Mouse (Mus musculus) splenic B cell, adult 2 months (primary cell): ENCODE results near the gene Ablim2.

Source experiments
- DNase-seq: peaks from one replicate; pipeline ENCODE4 v3.0.0-alpha.2; 2011; ENCODE audit warnings: low read depth, low spot score
- H3K27me3 ChIP-seq: 2 replicates; pipeline ENCODE4 v1.6.1; 2012; ENCODE audit warnings: mild to moderate bottlenecking, low read length, moderate library complexity, mixed read lengths; ENCODE audit not compliant: control insufficient read depth, poor library complexity, insufficient read depth, severe bottlenecking
- H3K36me3 ChIP-seq: 2 replicates; pipeline ENCODE4 v1.6.1; 2012; ENCODE audit warnings: mild to moderate bottlenecking, low read length, moderate library complexity, mixed read lengths; ENCODE audit not compliant: control insufficient read depth, poor library complexity, insufficient read depth, severe bottlenecking

Ablim2 gene

DNA sequence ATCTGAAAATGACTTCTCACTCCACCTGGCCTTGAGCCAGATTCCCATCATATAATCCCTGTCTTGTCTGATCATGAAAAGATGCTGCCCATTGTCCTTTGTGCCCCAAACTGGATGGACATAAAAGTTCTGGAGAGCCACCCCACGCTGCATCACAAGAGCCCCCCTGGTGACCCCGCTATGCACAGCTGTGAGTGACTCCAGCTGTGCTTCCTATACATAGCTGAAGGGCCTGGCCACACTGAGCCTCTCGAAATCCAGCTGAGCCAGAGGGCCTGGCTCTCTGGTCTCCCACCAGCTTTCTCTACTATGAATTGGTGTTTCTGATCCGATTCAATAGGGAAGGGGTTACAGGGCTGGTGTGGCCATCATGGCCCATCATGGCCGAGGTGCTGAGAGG, 38.5 kb downstream of the Ablim2 start:
- H3K36me3 ChIP-seq = no peaks in the 10 kb centered on the region
- no peaks in the 10 kb centered on the region for H3K27me3 ChIP-seq
- DNase-seq = no peak

DNA sequence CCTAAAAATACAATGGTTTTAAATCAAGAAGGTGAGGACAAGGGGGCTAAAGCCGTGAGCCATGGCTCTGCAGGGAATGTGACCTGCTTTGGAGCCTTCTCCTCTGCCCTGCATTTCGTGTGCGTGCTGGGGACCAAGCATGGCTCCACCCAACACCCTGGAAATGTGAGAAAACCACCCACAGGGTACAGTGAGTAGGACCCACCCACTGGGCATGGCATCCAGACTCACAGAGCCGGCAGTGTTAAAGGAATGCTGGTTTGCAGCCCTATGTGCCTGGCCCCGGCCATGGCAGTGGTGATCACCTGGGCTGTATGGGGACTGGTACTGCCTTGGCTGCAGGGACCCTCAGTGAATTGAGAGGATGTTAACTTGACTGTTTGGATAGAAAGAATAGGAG, 41.4 kb downstream of the Ablim2 start:
- H3K36me3 ChIP-seq = no peaks in the 10 kb centered on the region
- DNase-seq = no peak
- H3K27me3 ChIP-seq = no peaks in the 10 kb centered on the region

GRCm38 (mm10) chr5:35803416-35803815, 45.7 kb downstream of the Ablim2 start:
- no peak for DNase-seq
- Histone ChIP-seq H3K27me3 (no peaks in the 10 kb centered on the region), H3K36me3 (no peaks in the 10 kb centered on the region)

- no peaks in the 10 kb centered on the region for H3K36me3 ChIP-seq
- H3K27me3 ChIP-seq = no peaks in the 10 kb centered on the region
- DNase-seq = no peak
Measured at GRCm38 (mm10) chr5:35804685-35805084, 47.0 kb downstream of the Ablim2 start.

- DNase-seq = no peak
- Histone ChIP-seq H3K36me3 (no peaks in the 10 kb centered on the region), H3K27me3 (no peaks in the 10 kb centered on the region)
Measured at GRCm38 (mm10) chr5:35805209-35805608, 47.5 kb downstream of the Ablim2 start.

GRCm38 (mm10) chr5:35807018-35807417, 49.3 kb downstream of the Ablim2 start:
- DNase-seq = no peak
- no peaks in the 10 kb centered on the region for H3K36me3 ChIP-seq
- H3K27me3 ChIP-seq = no peaks in the 10 kb centered on the region

DNA sequence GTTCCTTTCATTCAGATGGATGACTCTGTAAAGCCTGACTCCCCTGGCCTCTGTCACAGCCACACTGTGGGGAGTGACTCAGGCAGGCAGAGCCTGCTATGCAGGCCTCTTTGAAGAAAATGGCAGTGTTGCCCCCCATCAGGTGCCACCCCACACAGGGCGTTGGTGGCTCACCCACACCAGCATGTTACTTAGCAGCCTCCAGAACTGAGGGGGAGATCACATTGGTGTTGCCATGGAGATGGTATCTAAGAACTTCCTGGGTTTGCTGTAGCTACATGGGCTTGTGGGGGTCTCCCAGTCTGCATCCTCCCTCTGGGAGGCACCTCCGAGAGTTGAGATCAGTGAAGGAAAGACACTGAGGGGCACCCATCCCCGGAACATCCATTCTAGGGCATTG, 52.8 kb downstream of the Ablim2 start:
- no peak for DNase-seq
- no peaks in the 10 kb centered on the region for H3K27me3 ChIP-seq
- H3K36me3 ChIP-seq = no peaks in the 10 kb centered on the region

- H3K27me3 ChIP-seq = no peaks in the 10 kb centered on the region
- H3K36me3 ChIP-seq = no peaks in the 10 kb centered on the region
- DNase-seq = no peak
Measured at GRCm38 (mm10) chr5:35811639-35812295, 54.1 kb downstream of the Ablim2 start.

DNA sequence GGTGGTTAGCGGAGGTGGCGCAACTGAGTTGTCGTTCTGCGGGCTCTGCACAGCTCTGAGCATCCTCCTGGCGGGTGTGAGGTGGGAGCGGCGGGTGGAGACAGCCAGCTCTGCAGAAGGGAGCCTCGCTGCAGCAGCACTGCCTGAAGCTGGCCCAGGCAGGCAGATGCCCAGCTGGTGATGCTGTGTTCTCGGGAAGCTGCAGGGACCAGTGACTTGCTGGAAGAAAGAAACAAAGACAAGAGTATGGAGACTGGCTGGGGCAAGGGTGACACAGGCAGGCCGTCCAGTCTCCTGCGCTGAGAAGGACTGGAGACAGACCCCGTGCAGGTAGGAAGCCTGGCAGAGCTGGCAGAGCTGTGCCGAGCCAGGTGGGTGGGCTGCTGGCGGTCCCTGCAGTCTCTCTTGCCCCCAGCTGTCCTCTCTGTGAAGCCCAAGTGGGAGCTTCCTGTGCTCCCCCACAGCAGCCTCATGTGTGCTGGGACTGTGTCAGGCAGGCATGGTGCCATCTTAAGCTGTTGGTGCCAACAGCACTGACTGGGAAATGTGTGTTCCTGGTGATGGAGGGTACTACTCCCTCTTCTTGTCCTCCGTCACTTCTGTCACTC, 56.8 kb downstream of the Ablim2 start:
- DNase-seq = no peak
- H3K27me3 ChIP-seq = no peaks in the 10 kb centered on the region
- H3K36me3 ChIP-seq = no peaks in the 10 kb centered on the region

DNA sequence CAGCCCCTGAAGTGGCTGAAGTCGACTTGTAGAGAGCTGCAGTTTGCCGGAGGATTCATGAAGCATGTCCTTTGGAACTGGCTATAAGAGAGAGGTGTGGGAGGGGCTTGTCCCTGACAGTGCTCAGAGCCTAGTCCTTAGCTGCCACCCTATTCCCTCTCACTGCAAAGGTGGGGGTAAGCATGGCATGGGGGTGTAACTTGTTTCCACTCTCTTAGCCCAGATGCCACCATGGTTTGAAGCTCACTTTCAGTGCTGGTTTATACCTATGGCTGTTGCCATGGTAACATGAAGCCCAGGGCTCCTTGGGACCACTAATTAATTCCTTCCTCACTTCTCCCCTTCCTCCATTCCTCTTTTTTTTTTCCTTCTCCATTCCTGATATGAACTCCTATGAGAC, 57.4 kb downstream of the Ablim2 start:
- H3K27me3 ChIP-seq = no peaks in the 10 kb centered on the region
- no peak for DNase-seq
- no peaks in the 10 kb centered on the region for H3K36me3 ChIP-seq

GRCm38 (mm10) chr5:35817266-35817665, 59.6 kb downstream of the Ablim2 start:
- no peaks in the 10 kb centered on the region for H3K36me3 ChIP-seq
- H3K27me3 ChIP-seq = no peaks in the 10 kb centered on the region
- DNase-seq = no peak

DNA sequence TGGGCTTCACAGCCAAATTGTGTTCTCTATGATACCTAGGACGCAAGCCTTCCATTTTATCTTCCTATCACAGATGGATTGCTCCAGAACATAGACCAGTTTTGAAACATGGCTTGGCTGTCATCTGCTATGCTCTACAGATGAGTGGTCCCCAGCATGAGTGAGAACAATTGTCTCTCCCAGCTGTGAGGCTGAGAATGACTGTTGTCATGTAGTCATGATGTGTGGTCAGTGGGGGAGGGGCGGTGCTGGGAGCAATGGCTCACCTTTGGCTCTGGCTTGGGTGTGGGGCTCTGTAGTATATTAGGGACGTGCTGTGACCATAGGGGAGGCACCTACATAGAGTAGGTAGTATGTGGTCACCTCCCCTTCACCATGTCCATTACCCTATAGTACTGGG, 60.2 kb downstream of the Ablim2 start:
- Histone ChIP-seq H3K36me3 (no peaks in the 10 kb centered on the region), H3K27me3 (no peaks in the 10 kb centered on the region)
- DNase-seq = no peak

GRCm38 (mm10) chr5:35822721-35823120, 65.0 kb downstream of the Ablim2 start:
- no peaks in the 10 kb centered on the region for H3K36me3 ChIP-seq
- no peaks in the 10 kb centered on the region for H3K27me3 ChIP-seq
- DNase-seq = no peak

DNA sequence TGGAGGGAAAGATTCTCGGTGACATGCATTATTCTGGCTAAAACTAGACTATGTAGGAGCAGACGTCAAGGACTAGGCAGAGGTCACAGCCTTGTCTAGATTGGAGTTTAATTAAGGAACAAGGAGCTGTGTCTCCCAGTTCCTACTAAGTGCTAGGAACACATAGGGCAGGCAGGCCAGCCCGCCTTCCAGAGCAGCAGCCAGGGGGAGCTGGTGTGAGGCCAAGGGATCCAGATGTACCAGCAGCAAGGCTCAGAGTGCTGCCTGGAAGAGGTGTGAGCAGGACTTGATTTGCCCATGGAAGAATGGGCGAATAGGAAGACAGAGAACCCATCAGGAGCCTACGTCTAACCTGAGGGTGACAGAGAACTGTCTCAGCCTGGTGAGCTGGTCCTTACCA, 68.8 kb downstream of the Ablim2 start:
- DNase-seq = no peak
- H3K27me3 ChIP-seq = no peaks in the 10 kb centered on the region

GRCm38 (mm10) chr5:35827075-35827474, 69.4 kb downstream of the Ablim2 start:
- no peaks in the 10 kb centered on the region for H3K27me3 ChIP-seq
- no peak for DNase-seq
- no peaks in the 10 kb centered on the region for H3K36me3 ChIP-seq

More for the DNA sequence above, 68.8 kb downstream of the Ablim2 start:
- no peaks in the 10 kb centered on the region for H3K36me3 ChIP-seq

DNA sequence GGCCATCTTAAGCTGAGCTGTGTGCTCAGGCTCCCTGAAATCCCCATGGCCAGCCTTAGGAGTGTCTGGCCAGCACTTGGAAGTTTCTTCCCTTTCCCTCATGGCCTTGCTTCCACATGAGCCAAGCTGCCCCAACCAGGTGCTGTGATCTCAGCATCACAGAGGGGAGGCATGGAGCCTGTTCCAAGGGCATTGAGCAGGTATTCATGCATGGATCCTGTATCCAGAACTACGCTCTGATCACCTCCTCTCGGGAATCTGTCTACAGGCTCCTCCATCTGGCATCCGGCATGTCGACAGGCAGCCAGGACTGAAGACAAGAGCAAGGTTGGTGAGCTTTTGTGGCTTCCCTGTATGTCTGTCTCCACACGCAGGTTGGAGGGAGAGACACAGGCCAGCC, 70.2 kb downstream of the Ablim2 start:
- no peak for DNase-seq

More for the DNA sequence above, 70.2 kb downstream of the Ablim2 start:
- Histone ChIP-seq H3K36me3 (no peaks in the 10 kb centered on the region), H3K27me3 (no peaks in the 10 kb centered on the region)
